Mouse (Mus musculus) mouse trophoblast stem cell (cell line): ENCODE results near the gene Ddx17.

Experiments used
- in situ Hi-C, 2 experiments: fragments of 300-500 bp; cut with MseI, MboI; formaldehyde crosslinking; loops; 2 replicates in 1 of 2; 3 replicates in 1 of 2; pipeline ENCODE4 v1.15.1; 2025

Ddx17 gene

DNA sequence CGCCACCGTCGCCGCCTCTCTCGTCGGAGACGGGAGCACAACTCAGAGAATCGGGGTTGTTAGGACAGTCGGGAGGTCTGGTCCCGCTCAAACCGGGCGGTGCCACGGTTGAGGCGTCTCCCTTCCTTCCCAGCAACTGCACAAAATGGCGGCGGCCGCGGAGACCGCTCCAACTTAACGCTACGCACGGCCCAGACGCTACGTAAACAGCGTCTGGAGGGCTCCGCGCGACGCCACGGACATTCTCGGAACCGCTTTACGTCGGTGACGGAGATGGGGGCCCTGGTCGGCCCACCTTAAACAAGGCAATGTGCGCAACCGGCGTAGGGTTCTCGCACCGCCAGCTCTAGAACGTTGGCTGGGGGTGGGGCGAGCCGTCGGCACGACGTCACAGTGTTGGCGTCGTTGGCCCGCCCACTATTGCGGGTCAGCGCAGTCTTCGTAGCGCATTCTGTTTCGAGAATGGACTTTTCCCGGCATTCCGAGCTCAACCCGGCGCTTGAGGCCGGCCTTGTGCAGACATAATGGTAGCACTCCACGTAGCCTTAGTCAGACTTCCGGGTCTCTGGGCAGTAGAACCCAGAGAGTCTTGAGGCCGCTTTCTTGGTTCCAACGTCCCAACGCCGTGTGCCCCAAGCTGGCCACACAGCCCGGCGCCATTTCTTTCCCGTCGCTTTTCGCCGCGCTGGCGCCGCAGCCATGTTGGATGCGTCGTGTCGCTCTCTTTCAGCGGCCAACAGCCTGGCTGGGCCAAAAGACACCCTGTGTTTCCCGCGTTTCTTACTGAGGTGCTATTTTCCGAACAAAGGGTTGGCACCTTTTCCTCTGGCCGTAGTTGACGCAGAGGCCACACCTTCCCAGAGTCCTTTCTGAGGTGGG, at the start of gene Ddx17:
Ddx17 (minus strand) TSS at position 332 of the 879 bp plus-strand sequence.
- in situ Hi-C loops, result no loop called here

DNA sequence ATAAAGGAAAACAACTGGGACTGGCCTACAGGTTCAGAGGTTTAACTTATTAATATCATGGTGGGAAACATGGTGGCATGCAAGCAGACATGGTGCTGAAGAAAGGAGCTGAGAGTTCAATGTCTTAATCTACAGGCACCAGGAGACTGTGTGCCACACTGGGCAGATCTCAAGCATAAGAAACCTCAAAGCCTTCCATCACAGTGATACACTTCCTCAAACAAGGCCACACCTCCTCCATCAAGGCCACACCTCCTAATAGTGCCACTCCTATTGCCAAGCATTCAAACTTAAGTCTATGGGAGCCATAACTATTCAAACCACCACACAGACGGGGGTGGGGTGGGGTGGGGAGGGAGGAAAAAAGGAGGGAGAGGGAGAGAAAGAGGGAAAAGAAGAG, 35.0 kb upstream of the Ddx17 start:
- in situ Hi-C loops, result no loop called here

DNA sequence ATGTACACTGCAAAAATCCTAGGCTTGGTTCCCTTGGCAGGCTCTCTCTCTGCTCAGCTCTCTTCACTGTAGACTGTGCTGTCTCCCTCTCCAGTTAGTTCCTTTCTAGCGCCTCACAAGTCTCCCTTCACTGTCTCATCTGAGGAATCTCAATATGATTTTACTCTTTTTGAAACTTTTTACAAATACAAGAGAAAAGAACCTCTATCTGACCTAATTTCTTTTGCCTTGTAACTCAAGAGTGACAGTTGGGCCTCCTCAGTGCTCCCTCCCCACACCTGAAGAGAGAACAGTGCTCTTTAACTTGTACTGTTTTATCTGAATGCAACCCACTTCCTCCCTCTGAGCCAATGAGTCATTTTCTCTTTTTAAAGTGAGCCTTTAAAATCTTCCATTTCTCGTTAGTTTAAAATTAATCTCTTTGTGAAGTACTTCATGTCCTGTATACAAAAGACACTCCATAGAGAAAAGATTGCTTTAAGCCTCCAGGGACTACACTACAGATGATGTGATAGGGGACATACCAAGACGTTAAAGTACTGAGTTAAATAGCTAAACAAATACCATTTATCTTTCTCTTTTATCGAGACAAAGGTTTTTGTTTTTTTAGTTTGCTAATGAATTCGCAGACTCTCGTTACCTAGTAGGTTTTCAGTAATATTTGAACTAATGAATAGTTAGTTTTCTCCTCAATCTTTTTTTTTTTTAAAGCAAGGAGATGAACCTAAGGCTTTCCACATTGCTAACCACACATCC, 31.3 kb upstream of the Ddx17 start:
- in situ Hi-C loops, result no loop called here

DNA sequence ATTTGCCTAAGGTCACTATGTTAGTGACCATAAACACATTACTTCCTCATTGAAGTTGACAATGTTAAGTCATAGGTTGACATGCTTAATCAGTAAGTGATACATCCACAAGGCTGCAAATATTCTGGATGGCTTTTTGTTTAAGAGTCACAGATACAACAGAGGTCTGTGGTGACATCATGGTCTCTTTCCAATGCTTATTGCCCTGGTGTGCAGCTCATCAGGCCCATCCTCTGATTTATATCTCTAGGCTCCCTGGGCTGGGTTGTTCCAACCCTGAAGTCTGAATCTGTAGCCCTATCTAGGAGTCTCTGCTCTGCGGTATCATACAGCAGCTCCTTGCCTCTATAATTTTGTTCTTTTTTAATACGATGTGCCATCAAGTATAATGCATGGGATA, 30.4 kb upstream of the Ddx17 start:
- in situ Hi-C loops, result no loop called here

DNA sequence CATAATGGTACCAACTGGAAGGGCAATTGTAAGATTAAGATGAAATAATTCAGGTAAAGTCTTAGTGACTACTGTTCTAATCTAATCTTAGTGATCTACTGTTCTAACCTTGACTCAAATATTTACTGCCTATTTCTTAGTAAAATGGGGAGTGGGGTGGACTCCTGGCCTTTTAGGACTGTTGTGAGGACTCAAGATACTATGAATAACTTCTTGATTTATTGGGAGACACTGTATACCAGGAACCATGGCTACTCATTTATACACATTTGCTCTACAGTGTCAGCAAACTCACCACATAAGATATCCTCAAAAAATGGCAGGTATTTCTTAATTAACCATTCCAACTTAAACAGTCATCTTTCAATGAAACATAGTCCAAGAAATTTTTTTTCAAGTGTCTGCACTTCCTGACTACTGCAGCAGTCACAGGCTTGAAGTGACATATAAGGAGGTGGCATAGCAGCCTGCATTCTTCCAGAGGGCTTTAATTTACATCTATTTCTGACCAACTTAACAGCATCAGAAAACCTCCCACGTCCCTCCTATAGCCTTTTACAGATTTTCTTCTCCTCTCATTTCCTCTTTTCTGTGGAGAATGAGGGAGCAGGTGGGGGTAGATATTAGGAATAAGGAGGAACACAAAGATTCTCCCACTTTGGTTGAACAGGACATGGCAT, 29.1 kb upstream of the Ddx17 start:
- in situ Hi-C loops, result no loop called here

DNA sequence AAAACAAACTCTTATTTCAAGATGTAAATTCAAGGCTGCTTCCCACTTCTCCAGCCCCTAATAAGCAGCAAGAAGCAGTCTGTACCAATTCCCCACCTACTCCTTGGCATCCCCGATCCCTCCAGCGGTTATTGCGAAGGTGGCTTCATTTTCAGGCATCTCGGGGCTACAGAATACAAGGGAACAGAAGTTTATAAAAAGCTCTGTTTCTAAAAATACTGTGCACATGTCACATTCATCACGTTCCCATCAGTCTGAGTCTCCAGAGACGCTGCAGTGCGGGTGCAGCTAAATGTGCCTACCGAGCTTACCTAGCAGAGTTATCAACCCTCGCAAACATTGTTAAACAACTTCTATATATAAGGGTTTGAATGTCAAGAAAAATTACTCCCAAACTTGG, 15.9 kb upstream of the Ddx17 start:
- in situ Hi-C loops, result no loop called here

DNA sequence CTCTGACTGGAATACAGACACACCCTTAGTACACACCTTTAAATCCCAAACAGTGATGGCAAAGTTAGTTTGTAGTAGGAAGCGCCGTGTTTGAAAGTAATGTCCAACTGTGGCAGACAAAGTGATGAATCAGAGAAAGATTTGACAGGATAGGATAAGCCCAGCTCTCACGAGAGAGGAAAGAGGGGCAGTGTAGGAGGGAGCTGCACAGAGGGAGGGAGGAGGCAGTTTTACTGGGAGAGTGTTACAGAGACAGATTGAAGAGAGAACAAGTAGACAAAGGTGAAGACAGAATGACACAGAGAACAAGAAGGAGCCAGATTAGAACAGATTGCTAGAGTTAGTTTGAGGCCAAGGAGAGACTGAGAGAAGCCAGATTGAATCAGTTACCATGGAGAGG, 13.1 kb upstream of the Ddx17 start:
- in situ Hi-C loops, result no loop called here

DNA sequence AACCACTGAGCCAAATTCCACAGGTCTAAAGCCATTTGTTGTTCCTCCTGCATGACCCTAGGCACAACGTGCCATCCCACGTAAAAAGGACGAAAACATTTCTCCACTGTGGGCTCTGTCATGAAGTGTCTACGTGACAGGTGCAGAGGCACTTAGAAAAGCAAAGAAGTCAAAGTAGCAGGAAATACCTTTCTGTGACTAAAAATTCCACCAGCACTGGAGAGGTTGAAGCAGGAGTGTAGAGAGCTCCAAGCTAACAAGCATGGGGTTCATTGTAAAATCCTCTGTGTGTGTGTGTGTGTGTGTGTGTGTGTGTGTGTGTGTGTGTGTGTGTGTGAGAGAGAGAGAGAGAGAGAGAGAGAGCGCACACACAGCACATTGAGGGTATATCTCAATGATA, 6.0 kb upstream of the Ddx17 start:
- in situ Hi-C loops, result no loop called here

DNA sequence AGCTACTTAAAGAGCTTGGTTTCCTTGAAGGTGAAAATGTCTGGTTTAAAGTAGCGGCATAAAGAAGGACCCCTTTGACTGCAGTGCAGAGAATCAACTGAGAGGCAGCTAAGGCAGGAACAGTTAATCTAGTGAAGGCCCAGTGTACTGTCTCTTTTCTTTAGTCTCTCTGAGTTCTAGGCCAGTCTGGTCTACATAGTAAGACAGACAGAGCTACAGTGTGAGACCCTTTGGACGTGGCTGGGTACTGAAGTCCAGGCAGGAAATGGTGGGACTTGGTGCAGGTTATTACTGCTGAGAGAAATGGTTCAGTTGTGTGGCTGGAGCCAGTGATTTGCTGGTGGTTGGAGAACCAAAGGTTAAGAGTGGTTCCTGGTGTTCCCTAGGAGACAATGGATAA, 1.7 kb upstream of the Ddx17 start:
- in situ Hi-C loops, result no loop called here

DNA sequence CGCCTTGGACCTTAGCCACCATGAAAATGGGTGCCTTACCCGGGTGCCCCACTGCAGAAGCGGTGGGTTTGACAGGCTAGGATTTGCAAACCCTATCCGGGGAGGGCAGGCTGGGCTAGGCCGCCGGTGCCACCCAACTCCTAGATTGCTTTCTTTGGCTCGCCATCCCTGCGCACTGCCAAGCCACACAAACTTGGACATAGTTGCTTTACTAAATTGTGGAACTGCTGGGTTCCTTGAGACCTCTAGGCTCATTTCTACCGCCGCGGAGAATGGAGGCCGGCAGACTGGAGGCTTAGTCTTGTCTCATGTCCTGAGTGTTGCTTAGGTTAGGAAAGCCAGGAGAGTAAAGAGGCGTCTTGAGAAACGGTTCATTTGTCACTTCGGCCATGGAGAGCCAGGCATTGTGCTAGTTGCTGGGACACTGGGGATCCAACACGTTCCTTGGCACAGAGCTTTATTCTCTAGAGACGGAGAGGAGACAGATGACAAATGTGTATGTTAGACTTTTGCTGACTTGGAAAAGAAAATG, 814 bp upstream of the Ddx17 start:
- in situ Hi-C loops, result no loop called here

DNA sequence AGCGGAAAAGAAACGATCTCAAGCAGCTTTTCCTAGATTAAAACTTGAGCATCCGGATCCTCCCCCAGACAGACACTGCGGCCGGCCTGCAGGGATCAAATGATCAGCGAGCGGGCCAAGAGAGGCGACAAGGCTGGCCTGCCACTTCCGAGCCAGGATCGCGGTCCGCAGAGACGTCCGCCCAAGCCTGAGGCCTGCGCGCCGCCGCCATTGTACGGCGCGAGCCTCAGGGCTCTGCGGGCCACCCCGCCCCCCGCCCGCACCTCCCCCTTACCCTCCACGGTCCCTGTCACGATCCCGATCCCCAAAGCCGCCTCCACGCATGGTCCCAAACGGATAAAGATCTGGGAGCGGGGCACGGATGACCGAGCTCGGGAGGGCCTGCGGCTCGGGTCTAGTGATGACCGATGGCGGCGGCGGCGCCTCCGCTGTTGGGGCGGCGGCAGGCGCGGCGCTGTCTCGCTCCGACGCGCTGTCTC, 581 bp downstream of the Ddx17 start:
- in situ Hi-C loops, result no loop called here

DNA sequence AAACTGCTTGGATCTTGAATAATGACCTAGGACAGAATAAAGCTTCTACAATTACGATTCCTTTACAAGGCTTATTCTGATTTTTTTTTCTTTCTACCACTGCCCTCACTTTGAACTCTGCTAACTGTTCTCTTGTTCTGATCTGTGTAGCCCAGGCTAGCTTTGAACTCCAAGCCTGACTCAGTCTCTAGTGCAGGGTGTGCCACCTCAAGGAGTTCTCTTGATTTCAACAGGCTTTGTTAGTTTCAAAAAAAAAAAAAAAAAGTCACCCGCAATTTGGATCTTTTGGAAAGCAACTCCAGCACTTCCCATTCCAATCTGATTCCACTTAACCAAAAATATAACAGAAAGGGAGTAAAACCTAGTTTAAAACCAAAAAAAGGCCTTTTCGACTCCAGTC, 1.0 kb downstream of the Ddx17 start:
- in situ Hi-C loops, result no loop called here

DNA sequence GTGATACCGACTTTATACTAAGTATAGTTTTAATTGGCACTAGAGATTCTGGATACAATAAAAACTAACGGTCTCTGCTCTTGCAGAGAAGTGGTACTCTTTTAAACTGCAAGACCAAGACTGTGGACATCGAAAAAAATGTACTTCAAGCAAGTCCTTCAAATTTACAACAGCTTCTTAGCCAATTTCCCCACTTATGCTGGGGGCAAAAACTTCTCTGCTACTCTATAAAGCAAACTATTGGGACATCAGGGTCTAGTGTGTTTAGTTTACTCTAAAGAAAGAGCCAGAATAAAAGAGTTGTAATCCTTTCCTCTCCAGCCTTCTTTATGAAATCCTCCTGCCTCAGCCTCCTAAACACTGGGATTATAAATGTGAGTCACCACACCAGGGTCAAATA, 2.6 kb downstream of the Ddx17 start:
- in situ Hi-C loops, result no loop called here

DNA sequence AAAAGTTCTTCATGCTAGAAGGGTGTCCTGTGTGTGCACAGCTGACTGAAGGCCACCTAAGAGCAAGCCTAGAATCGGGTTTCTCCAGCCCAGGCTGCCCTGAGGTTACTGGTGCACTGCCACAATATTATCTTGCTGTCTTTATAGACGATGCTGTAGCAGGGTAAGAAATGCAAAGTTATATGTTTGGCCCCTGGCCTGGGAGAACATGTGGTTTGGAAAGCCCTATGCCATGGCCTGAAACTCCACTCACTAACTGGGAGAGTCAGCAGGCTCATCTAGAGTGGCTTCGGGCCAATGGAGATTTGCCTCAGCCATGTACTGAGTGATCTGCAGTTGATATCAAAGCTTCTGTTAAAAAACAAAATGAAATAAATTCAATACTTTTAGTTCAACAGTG, 12.7 kb downstream of the Ddx17 start:
- in situ Hi-C loops, result no loop called here

DNA sequence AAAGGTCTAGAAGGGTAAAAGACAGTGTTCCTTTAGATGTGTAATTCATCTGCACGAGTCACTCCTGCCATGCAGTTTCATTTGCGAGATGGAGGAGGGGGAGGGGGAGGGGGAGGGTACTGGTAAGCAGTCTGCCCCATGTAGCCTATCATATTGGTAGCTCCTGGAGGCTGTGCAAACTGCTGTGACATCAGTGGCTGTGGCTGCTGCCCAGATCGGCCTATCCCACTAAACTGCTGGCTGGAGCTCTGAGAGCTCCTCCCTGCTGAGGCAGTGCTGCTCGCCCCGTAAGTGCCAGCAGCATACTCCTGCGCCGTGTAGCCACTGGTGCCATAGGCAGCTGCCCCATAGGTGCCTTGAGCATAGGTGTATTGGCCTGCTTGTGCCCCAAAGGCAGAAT, 16.6 kb downstream of the Ddx17 start:
- in situ Hi-C loops, result no loop called here

DNA sequence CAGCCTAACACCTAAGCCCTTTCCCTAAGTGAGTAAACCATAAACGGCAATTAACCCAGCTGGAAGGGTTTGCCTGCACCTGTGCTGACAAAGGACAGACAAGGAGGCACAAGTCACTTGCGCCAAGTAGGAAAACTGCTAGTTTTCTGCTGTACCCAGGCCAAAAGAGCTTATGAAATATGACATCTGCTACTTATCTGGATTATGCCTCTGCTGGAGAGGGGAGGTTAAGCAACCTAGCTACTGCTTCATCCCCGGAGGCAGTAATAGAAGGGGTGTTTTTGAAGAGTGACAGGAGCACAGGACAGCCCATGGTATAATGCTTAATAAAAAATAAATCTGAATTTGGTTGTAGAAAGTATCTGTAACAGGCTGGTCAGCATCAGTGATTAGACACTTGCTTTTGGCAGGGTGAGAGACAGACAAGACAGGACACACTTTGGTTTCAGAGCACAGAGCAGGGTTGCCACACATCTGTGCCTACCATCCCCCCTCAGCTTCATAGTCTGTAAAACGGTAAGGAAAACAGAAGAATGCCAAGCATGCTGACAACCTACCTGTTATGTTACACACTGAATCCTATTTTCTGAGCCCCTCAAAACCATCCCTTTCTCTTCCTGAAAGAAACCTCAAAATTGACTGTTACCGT, 18.4 kb downstream of the Ddx17 start:
- in situ Hi-C loops, result no loop called here

DNA sequence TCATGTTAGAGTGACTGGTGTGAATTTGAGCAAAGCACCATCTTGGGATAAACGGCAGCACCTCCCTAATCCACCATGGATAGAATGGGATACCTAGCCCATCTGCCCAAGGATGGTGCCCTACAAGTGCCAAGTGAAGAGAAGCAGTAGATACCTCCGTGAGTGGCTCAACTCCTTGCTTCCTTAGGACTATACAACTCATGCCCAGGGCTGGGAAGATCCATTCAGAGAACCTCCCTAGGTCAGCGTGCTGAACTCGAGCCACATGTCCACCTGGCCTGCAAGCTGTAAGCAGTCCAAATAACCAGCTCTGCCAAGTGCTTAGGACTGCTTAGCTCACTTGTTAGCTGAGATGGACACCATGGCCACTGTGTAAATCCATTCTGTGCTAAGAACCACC, 19.3 kb downstream of the Ddx17 start:
- in situ Hi-C loops, result no loop called here

DNA sequence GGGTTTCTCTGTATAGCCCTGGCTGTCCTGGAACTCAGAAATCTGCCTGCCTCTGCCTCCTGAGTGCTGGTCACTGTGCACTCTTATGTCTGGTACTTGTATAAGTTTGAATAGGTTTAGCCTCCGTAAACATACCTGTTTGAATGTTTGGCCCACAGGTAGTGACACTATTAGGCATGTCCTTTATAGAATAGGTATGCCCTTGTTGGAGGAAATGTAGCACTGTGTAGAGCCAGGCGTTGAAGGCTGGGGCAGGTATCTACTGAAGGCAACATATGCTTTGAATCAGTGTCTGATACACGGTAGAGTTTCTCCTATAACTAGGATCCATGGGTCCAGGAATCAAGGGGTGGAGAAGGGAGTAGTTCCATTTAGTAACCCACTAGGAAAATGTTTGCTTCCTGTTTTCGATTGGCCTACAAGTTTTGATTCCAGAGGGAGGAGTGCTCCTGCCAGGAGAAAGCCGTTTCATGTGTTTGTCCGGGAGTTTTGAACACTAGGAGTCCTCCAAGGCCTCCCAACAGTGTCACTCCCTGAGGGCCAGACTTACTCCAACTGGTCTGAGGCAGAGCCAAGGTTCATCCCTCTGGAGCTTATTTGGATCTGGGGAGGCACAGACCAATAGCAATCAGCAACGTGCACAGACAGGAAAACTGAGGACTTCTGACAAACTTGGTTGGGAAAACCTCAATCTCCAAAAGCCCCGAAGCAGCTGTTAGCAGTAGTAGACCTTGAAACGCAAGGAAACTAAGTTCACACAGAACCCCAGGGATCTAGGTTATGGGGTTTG, 20.4 kb downstream of the Ddx17 start:
- in situ Hi-C loops, result no loop called here

DNA sequence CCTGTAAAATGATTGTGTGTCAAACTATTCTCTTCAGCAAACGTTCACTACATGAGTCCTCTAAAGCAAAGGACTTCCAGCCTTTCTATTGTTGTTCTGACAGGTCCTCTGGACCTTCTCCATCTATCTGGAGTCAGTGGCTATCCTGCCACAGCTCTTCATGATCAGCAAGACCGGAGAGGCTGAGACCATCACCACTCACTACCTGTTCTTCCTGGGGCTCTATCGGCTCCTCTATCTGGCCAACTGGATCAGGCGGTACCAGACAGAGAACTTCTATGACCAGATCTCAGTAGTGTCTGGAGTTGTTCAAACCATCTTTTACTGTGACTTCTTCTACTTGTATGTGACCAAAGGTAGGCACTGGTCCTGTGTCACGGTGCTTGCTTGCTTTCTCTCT, 21.0 kb downstream of the Ddx17 start:
- in situ Hi-C loops, result no loop called here

DNA sequence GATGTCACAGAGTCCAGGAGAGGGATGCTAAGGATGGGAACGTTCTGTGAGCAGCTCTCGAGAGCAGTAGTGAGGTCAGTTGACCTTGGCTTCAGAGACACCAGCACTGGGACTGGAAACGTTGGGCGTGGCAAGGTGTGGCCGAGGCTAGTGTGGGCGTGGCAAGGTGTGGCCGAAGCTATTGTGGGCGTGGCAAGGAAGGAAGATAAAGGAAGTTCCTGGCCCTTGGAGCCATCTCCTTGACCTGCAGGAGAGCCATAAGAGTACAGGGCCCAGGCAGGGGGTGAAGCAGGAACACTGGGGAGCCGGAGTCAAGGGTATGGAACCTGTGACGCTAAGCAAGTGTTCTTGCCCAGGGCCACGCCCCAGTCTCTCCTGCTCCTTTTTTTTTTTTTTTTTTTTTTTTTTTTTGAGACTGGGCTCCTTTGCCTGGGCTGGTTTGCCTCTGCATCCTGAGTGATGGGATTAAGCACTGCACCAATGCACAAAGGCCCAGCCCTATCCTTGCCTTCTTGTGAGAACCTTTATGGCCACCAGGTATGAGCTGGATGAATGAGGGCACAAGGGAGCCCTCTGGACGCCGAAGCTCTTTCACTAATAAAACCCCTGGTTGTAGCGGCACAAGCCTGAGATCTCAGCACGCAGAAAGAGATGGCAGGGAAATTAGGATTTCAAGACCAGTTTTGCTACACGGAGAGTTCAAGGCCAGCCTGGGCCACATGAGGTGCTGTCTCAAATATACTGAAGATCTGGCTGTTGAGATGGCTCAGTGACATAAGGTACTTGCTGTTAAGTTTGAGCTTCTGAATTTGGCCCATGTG, 26.9 kb downstream of the Ddx17 start:
- in situ Hi-C loops, result no loop called here
